Mouse (Mus musculus) CD4-positive naive resting alpha-beta T cell, adult 57 days (primary cell): ENCODE measurements around the gene Avpi1. TPM values are rescaled to one million over a fixed set of nuclear protein-coding genes. Genes with fewer than 3 reads are reported as not detected.

Experiments used
- total RNA-seq: library from RNA; stranded (reverse); gene quantifications from one replicate; pipeline ENCODE4 v1.2.4, GENCODE M21; 2023

Avpi1 gene
- total RNA-seq, result 7.4 TPM

GRCm38 (mm10) chr19:42128787-42129508, at the start of gene Avpi1:
Gene Avpi1 (minus strand): TSS chr19:42129059.

GRCm38 (mm10) chr19:42163764-42164163, 34.9 kb upstream of the Avpi1 start, which contains the start of gene Zfyve27:
Gene Zfyve27 (plus strand): TSS chr19:42163951.

GRCm38 (mm10) chr19:42147170-42147768, 18.4 kb upstream of the Avpi1 start, which contains the start of gene Marveld1:
Gene Marveld1 (plus strand): TSS chr19:42147400.

GRCm38 (mm10) chr19:42089748-42090595, 38.9 kb downstream of the Avpi1 start, which contains the start of gene Pi4k2a:
Gene Pi4k2a (plus strand): TSS chr19:42090470.

GRCm38 (mm10) chr19:42086166-42086565, 42.7 kb downstream of the Avpi1 start, which contains the start of gene Morn4:
Gene Morn4 (minus strand): TSS chr19:42086357.

Other genes with a start within 250 kb of the Avpi1 start
- 29.6 TPM for gene Rrp12, start 232.9 kb downstream of the Avpi1 start, total RNA-seq
- 50.5 TPM for gene Pgam1, start 217.1 kb downstream of the Avpi1 start, total RNA-seq
- 46.8 TPM for gene Exosc1, start 195.6 kb downstream of the Avpi1 start, total RNA-seq
- gene Zdhhc16, start 195.6 kb downstream of the Avpi1 start, total RNA-seq, result 37.5 TPM
- 135 TPM for gene Mms19, start 147.9 kb downstream of the Avpi1 start, total RNA-seq
- 7.4 TPM for gene Ubtd1, start 147.3 kb downstream of the Avpi1 start, total RNA-seq
- not detected for gene Ankrd2, start 93.1 kb downstream of the Avpi1 start, total RNA-seq
- not detected for gene Hoga1, start 83.4 kb downstream of the Avpi1 start, total RNA-seq
- gene 4933411K16Rik, start 76.8 kb downstream of the Avpi1 start, total RNA-seq, result not detected
- 0.41 TPM for gene Morn4, start 42.7 kb downstream of the Avpi1 start, total RNA-seq
- 51.7 TPM for gene Pi4k2a, start 38.6 kb downstream of the Avpi1 start, total RNA-seq
- 10.8 TPM for gene Marveld1, start 18.3 kb upstream of the Avpi1 start, total RNA-seq
- 68.8 TPM for gene Zfyve27, start 34.9 kb upstream of the Avpi1 start, total RNA-seq
- not detected for gene Sfrp5, start 73.2 kb upstream of the Avpi1 start, total RNA-seq
- not detected for gene Golga7b, start 118.5 kb upstream of the Avpi1 start, total RNA-seq